Mouse (Mus musculus) Patski (cell line): ENCODE measurements around the gene Ptpn5. TPM values are rescaled to one million over a fixed set of nuclear protein-coding genes. Genes with fewer than 3 reads are reported as not detected.

Experiments used
- ATAC-seq: fragments of 100-300 bp; one replicate; pipeline ENCODE4 v1.8.0; 2021
- CTCF ChIA-PET: fragments of 350-600 bp; sonication (Branson Sonifier 250); formaldehyde crosslinking; loops from one replicate; lab custom pipeline; 2022; ENCODE audit warnings: inconsistent platforms; lab: Charles Lee
- POLR2A ChIA-PET: fragments of 350-600 bp; sonication (Branson Sonifier 250); formaldehyde crosslinking; loops from one replicate; lab custom pipeline; 2022; ENCODE audit warnings: antibody characterized with exemption, inconsistent platforms; lab: Charles Lee
- DNase-seq: peaks from one replicate; pipeline ENCODE4 v3.0.0-alpha.2; 2011; ENCODE audit warnings: low read depth, low spot score
- H3K27me3 ChIP-seq: fragments of 371-371 bp; one replicate; pipeline ENCODE4 v1.5.1; 2021
- CTCF ChIP-seq: fragments of 100-300 bp; IDR thresholded peaks from one replicate; pipeline ENCODE4 v1.5.1; 2021
- in situ Hi-C: fragments of 300-500 bp; cut with MboI; formaldehyde crosslinking; loops from 3 replicates; pipeline ENCODE4 v1.11.1; 2018; ENCODE audit warnings: low pct_unique_long_range_greater_than_20kb, mixed read lengths
- polyA plus RNA-seq: library from polyadenylated mRNA; unstranded; gene quantifications from one replicate; pipeline ENCODE4 v1.2.3, GENCODE M21; 2021

The Ptpn5 gene
- polyA plus RNA-seq, 1 experiment from 2014 or later: 0.18 TPM

- TF ChIP-seq CTCF: no peak
- no peaks in the 10 kb centered on the region for H3K27me3 ChIP-seq
- ChIA-PET POLR2A (interaction anchor here (0.8 to 1.6 kb wide), 6 partner anchors 22 to 65 kb away, joined by 3 to 4 read pairs (median 3); no protein-coding TSS in a partner anchor), CTCF (interaction anchor here (0.7 to 1.7 kb wide), 7 partner anchors 11 to 95 kb away, joined by 3 to 7 read pairs (median 3); no protein-coding TSS in a partner anchor)
- DNase-seq (peak; percentile 64), ATAC-seq (peak; percentile 17)
- in situ Hi-C loops: no loop called here
Measured at GRCm38 (mm10) chr7:47051404-47052151, 81.9 kb downstream of the Ptpn5 start.

GRCm38 (mm10) chr7:47050766-47051165 is 82.7 kb downstream of the Ptpn5 start:
- no peak for TF ChIP-seq CTCF
- in situ Hi-C loops: no loop called here
- POLR2A ChIA-PET: interaction anchor here (0.8 to 1.6 kb wide), 4 partner anchors 14 to 66 kb away, joined by 3 to 4 read pairs (median 4); no protein-coding TSS in a partner anchor
- CTCF ChIA-PET: interaction anchor here (1.0 to 1.3 kb wide), 2 partner anchors 24 to 31 kb away, joined by 3 read pairs; no protein-coding TSS in a partner anchor
- DNase-seq (no peak), ATAC-seq (peak; percentile 1)
- H3K27me3 ChIP-seq: no peaks in the 10 kb centered on the region

- ATAC-seq (peak; percentile 93), DNase-seq (peak; percentile 64)
- no peaks in the 10 kb centered on the region for H3K27me3 ChIP-seq
- ChIA-PET CTCF (interaction anchor here (0.7 to 1.3 kb wide), 3 partner anchors 13 to 31 kb away, joined by 3 read pairs; no protein-coding TSS in a partner anchor), POLR2A (interaction anchor here (0.9 to 1.2 kb wide), 2 partner anchors 14 to 26 kb away, joined by 3 read pairs; no protein-coding TSS in a partner anchor)
- in situ Hi-C loops: no loop called here
- TF ChIP-seq CTCF: no peak
Measured at GRCm38 (mm10) chr7:47050366-47050765, 83.1 kb downstream of the Ptpn5 start, which contains the start of gene Tmem86a. TSS of gene Tmem86a (plus strand) at chr7:47050601.

GRCm38 (mm10) chr7:47042823-47043490 is 90.5 kb downstream of the Ptpn5 start:
- no peak for DNase-seq
- H3K27me3 ChIP-seq: no peaks in the 10 kb centered on the region
- CTCF ChIA-PET: interaction anchor here (0.9 to 1.2 kb wide), 3 partner anchors 8 to 36 kb away, joined by 3 to 5 read pairs (median 4); no protein-coding TSS in a partner anchor
- POLR2A ChIA-PET: no interaction called here
- no peak for TF ChIP-seq CTCF
- in situ Hi-C loops: no loop called here
- no peak for ATAC-seq

- CTCF ChIA-PET: interaction anchor here (0.9 to 1.2 kb wide), 2 partner anchors 9 to 36 kb away, joined by 3 to 5 read pairs; no protein-coding TSS in a partner anchor
- ATAC-seq: no peak
- H3K27me3 ChIP-seq: no peaks in the 10 kb centered on the region
- POLR2A ChIA-PET: interaction anchor here (1.7 kb wide), 1 partner anchor 12 kb away, joined by 5 read pairs; no protein-coding TSS in a partner anchor
- no peak for TF ChIP-seq CTCF
- in situ Hi-C loops: no loop called here
- DNase-seq: no peak
Measured at GRCm38 (mm10) chr7:47042121-47042520, 91.4 kb downstream of the Ptpn5 start.

- POLR2A ChIA-PET: interaction anchor here (1.7 kb wide), 1 partner anchor 12 kb away, joined by 5 read pairs; no protein-coding TSS in a partner anchor
Measured at GRCm38 (mm10) chr7:47041706-47042105, 91.8 kb downstream of the Ptpn5 start.

GRCm38 (mm10) chr7:47035426-47035825 is 98.1 kb downstream of the Ptpn5 start:
- ATAC-seq: no peak
- in situ Hi-C loops: no loop called here
- ChIA-PET POLR2A (no interaction called here), CTCF (interaction anchor here (1.0 to 1.8 kb wide), 3 partner anchors 8 to 41 kb away, joined by 3 to 4 read pairs (median 4); no protein-coding TSS in a partner anchor)
- TF ChIP-seq CTCF: no peak
- no peaks in the 10 kb centered on the region for H3K27me3 ChIP-seq
- DNase-seq: no peak

More at GRCm38 (mm10) chr7:47041706-47042105, 91.8 kb downstream of the Ptpn5 start:
- in situ Hi-C loops: no loop called here
- no peaks in the 10 kb centered on the region for H3K27me3 ChIP-seq
- CTCF ChIA-PET: interaction anchor here (0.9 kb wide), 1 partner anchor 26 kb away, joined by 3 read pairs; no protein-coding TSS in a partner anchor
- no peak for DNase-seq
- no peak for ATAC-seq
- TF ChIP-seq CTCF: no peak

GRCm38 (mm10) chr7:47034785-47035384 is 98.6 kb downstream of the Ptpn5 start:
- ATAC-seq (no peak), DNase-seq (no peak)
- no peak for TF ChIP-seq CTCF
- CTCF ChIA-PET: interaction anchor here (1.0 to 1.8 kb wide), 3 partner anchors 9 to 42 kb away, joined by 3 to 4 read pairs (median 4); no protein-coding TSS in a partner anchor
- H3K27me3 ChIP-seq: no peaks in the 10 kb centered on the region
- POLR2A ChIA-PET: no interaction called here
- in situ Hi-C loops: no loop called here

- ATAC-seq (no peak), DNase-seq (no peak)
- in situ Hi-C loops: no loop called here
- POLR2A ChIA-PET: no interaction called here
- no peak for TF ChIP-seq CTCF
- CTCF ChIA-PET: no interaction called here
- H3K27me3 ChIP-seq: no peaks in the 10 kb centered on the region
Measured at GRCm38 (mm10) chr7:47031371-47031770, 102.1 kb downstream of the Ptpn5 start.
